Mouse (Mus musculus): Measurements from ENCODE around the gene Atg4b. TPM values are rescaled to one million over a fixed set of nuclear protein-coding genes. Genes with fewer than 3 reads are reported as not detected.
"Not testable (repeated sequence)": the region's sequence is repeated elsewhere in the genome, so short reads cannot be mapped to it uniquely, and the experiment has no call there.

Gene Atg4b
- polyA plus RNA-seq, 1 experiment from 2014 or later = 96.9 TPM

GRCm38 (mm10) chr1:93825105-93825674 is 73.9 kb downstream of the Atg4b start:
- Histone ChIP-seq H3K36me3 (ENCODE audit: poor library complexity, severe bottlenecking) (peaks cover 13% of the 10 kb centered on the region), H3K4me3 (peak overlapping the region; percentile 53), H3K9me3 (replicated peaks) (no peaks in the 10 kb centered on the region), H3K9ac (peak overlapping the region; percentile 74), H3K27ac (peak overlapping the region; percentile 89), H3K27me3 (no peaks in the 10 kb centered on the region), H3K4me2 (peak overlapping the region; percentile 78), H3K4me1 (peaks cover 16% of the 10 kb centered on the region)
- under 1% methylated on average over 30 of the region's 30 CpGs for WGBS
- peak; percentile 97 for ATAC-seq

GRCm38 (mm10) chr1:93825771-93826539 is 74.7 kb downstream of the Atg4b start:
- Histone ChIP-seq H3K36me3 (ENCODE audit: poor library complexity, severe bottlenecking) (peaks cover 6% of the 10 kb centered on the region), H3K9ac (peak overlapping the region; percentile 74), H3K27ac (peak overlapping the region; percentile 89), H3K27me3 (no peaks in the 10 kb centered on the region), H3K4me2 (peak overlapping the region; percentile 78), H3K9me3 (replicated peaks) (no peaks in the 10 kb centered on the region), H3K4me1 (peaks cover 16% of the 10 kb centered on the region), H3K4me3 (peak overlapping the region; percentile 53)
- ATAC-seq = peak; percentile 48
- 46% methylated on average over 27 of the region's 27 CpGs for WGBS

GRCm38 (mm10) chr1:93826540-93826835 is 75.2 kb downstream of the Atg4b start:
- Histone ChIP-seq H3K27ac (no peak overlapping the region), H3K9ac (no peak overlapping the region), H3K9me3 (replicated peaks) (no peaks in the 10 kb centered on the region), H3K4me1 (peaks cover 16% of the 10 kb centered on the region), H3K36me3 (ENCODE audit: poor library complexity, severe bottlenecking) (peaks cover under 1% of the 10 kb centered on the region; the same call in 1 of the 2 replicates), H3K4me3 (no peak overlapping the region), H3K4me2 (peak overlapping the region; percentile 78), H3K27me3 (no peaks in the 10 kb centered on the region)
- no peak for ATAC-seq
- whole genome bisulfite sequencing = 98% methylated on average over 9 of the region's 9 CpGs

- H3K4me1 ChIP-seq; H3K4me2 ChIP-seq; H3K27me3 ChIP-seq; H3K27ac ChIP-seq; H3K4me3 ChIP-seq; H3K9me3 ChIP-seq (replicated peaks); H3K9ac ChIP-seq: not testable (repeated sequence)
- 53% methylated on average over 3 of the region's 4 CpGs for WGBS
- peak; percentile 50 for ATAC-seq
- peaks cover 21% of the 10 kb centered on the region for H3K36me3 ChIP-seq (ENCODE audit: poor library complexity, severe bottlenecking)
Measured at GRCm38 (mm10) chr1:93832754-93833360, 81.6 kb downstream of the Atg4b start.

GRCm38 (mm10) chr1:93834671-93835150 is 83.4 kb downstream of the Atg4b start:
- Histone ChIP-seq H3K4me2 (no peak overlapping the region), H3K4me3 (no peak overlapping the region), H3K36me3 (ENCODE audit: poor library complexity, severe bottlenecking) (peaks cover 23% of the 10 kb centered on the region), H3K4me1 (no peaks in the 10 kb centered on the region), H3K9ac (no peak overlapping the region), H3K27ac (no peak overlapping the region), H3K27me3 (no peaks in the 10 kb centered on the region), H3K9me3 (replicated peaks) (no peaks in the 10 kb centered on the region)
- no peak for ATAC-seq
- 90% methylated on average over 7 of the region's 7 CpGs for WGBS

GRCm38 (mm10) chr1:93835211-93835610 is 83.9 kb downstream of the Atg4b start:
- H3K4me3 ChIP-seq = no peak overlapping the region
- H3K4me1 ChIP-seq = no peaks in the 10 kb centered on the region
- H3K36me3 ChIP-seq (ENCODE audit: poor library complexity, severe bottlenecking) = peaks cover 23% of the 10 kb centered on the region
- H3K27me3 ChIP-seq = no peaks in the 10 kb centered on the region
- H3K9me3 ChIP-seq (replicated peaks) = no peaks in the 10 kb centered on the region
- no peak overlapping the region for H3K4me2 ChIP-seq
- ATAC-seq = no peak
- H3K9ac ChIP-seq = no peak overlapping the region
- WGBS = 93% methylated on average over 4 of the region's 4 CpGs
- no peak overlapping the region for H3K27ac ChIP-seq

GRCm38 (mm10) chr1:93835876-93836531 is 84.7 kb downstream of the Atg4b start:
- Histone ChIP-seq H3K4me2 (no peak overlapping the region), H3K36me3 (ENCODE audit: poor library complexity, severe bottlenecking) (peaks cover 23% of the 10 kb centered on the region), H3K27me3 (no peaks in the 10 kb centered on the region), H3K9ac (no peak overlapping the region), H3K4me1 (no peaks in the 10 kb centered on the region), H3K4me3 (no peak overlapping the region), H3K27ac (no peak overlapping the region), H3K9me3 (replicated peaks) (no peaks in the 10 kb centered on the region)
- 91% methylated on average over 6 of the region's 6 CpGs for WGBS
- ATAC-seq = no peak

GRCm38 (mm10) chr1:93836532-93836913 is 85.2 kb downstream of the Atg4b start:
- no peak overlapping the region for H3K4me2 ChIP-seq
- no peak for ATAC-seq
- WGBS = 89% methylated on average over 2 of the region's 2 CpGs

GRCm38 (mm10) chr1:93837335-93837734 is 86.0 kb downstream of the Atg4b start:
- no peaks in the 10 kb centered on the region for H3K9me3 ChIP-seq (replicated peaks)
- H3K4me3 ChIP-seq = no peak overlapping the region
- 95% methylated on average over 8 of the region's 8 CpGs for WGBS
- H3K27ac ChIP-seq = no peak overlapping the region
- no peaks in the 10 kb centered on the region for H3K4me1 ChIP-seq
- no peak overlapping the region for H3K9ac ChIP-seq
- ATAC-seq = no peak
- H3K4me2 ChIP-seq = no peak overlapping the region
- H3K27me3 ChIP-seq = no peaks in the 10 kb centered on the region
- peaks cover 23% of the 10 kb centered on the region for H3K36me3 ChIP-seq (ENCODE audit: poor library complexity, severe bottlenecking)

More at GRCm38 (mm10) chr1:93836532-93836913, 85.2 kb downstream of the Atg4b start:
- Histone ChIP-seq H3K27ac (no peak overlapping the region), H3K36me3 (ENCODE audit: poor library complexity, severe bottlenecking) (peaks cover 23% of the 10 kb centered on the region), H3K9me3 (replicated peaks) (no peaks in the 10 kb centered on the region), H3K27me3 (no peaks in the 10 kb centered on the region), H3K4me3 (no peak overlapping the region), H3K4me1 (no peaks in the 10 kb centered on the region), H3K9ac (no peak overlapping the region)

- not testable (repeated sequence) for H3K27me3 ChIP-seq; H3K9me3 ChIP-seq (replicated peaks); H3K4me1 ChIP-seq; ATAC-seq; H3K4me2 ChIP-seq; H3K27ac ChIP-seq; H3K4me3 ChIP-seq; H3K9ac ChIP-seq
- 92% methylated on average over 8 of the region's 8 CpGs for WGBS
- H3K36me3 ChIP-seq (ENCODE audit: poor library complexity, severe bottlenecking) = peaks cover 23% of the 10 kb centered on the region
Measured at GRCm38 (mm10) chr1:93838569-93838968, 87.3 kb downstream of the Atg4b start.

Measured in forebrain, embryonic 13.5 days (tissue).